Mouse (Mus musculus) lung, postnatal 0 days (tissue): ENCODE measurements around the gene Gpr142. TPM values are rescaled to one million over a fixed set of nuclear protein-coding genes. Genes with fewer than 3 reads are reported as not detected.

Source experiments
- ATAC-seq: fragments of 200-750 bp; cut with Nextera tagmentation; 2 replicates; pipeline ENCODE4 v1.8.0; 2017; ENCODE audit warnings: moderate library complexity
- DNase-seq: peaks from one replicate; pipeline ENCODE4 v3.0.0-alpha.2; 2016; ENCODE audit warnings: low spot score
- H3K27ac ChIP-seq: fragments of 300-500 bp; sonication (generic); 2 replicates; pipeline ENCODE4 v1.5.1; 2014; ENCODE audit warnings: antibody characterized with exemption, mild to moderate bottlenecking, low read length, mixed read lengths
- H3K27me3 ChIP-seq: fragments of 300-500 bp; sonication (generic); replicated peaks from 2 replicates; pipeline ENCODE4 v1.6.1; 2014; ENCODE audit warnings: low read length, mixed read lengths; ENCODE audit not compliant: insufficient read depth
- H3K36me3 ChIP-seq: fragments of 300-500 bp; sonication (generic); 2 replicates; pipeline ENCODE4 v1.6.1; 2014; ENCODE audit warnings: low read length, mixed read lengths; ENCODE audit not compliant: insufficient read depth
- H3K4me1 ChIP-seq: fragments of 300-500 bp; sonication (generic); 2 replicates; pipeline ENCODE4 v1.6.1; 2014; ENCODE audit warnings: antibody characterized with exemption, low read depth, low read length, mixed read lengths; ENCODE audit not compliant: insufficient read depth
- H3K4me2 ChIP-seq: fragments of 300-500 bp; sonication (generic); replicated peaks from 2 replicates; pipeline ENCODE4 v1.6.1; 2014; ENCODE audit warnings: low read depth, mild to moderate bottlenecking, low read length, moderate library complexity, mixed read lengths
- H3K4me3 ChIP-seq: fragments of 300-500 bp; sonication (generic); 2 replicates; pipeline ENCODE4 v1.5.1; 2014; ENCODE audit warnings: low read depth, low read length
- H3K9ac ChIP-seq: fragments of 300-500 bp; sonication (generic); replicated peaks from 2 replicates; pipeline ENCODE4 v1.6.1; 2014; ENCODE audit warnings: low read depth, mild to moderate bottlenecking
- H3K9me3 ChIP-seq: fragments of 300-500 bp; sonication (generic); 2 replicates; pipeline ENCODE4 v1.6.1; 2016; ENCODE audit warnings: low read length, mixed read lengths
- CTCF ChIP-seq: IDR thresholded peaks from 2 replicates; pipeline ENCODE4 v1.5.1; 2016; ENCODE audit warnings: antibody characterized with exemption, mild to moderate bottlenecking
- EP300 ChIP-seq: IDR thresholded peaks from 2 replicates; pipeline ENCODE4 v1.6.1; 2016; ENCODE audit warnings: antibody characterized with exemption, mild to moderate bottlenecking, control low read depth
- WGBS: fragments of 180-500 bp; shearing (Covaris S2); extraction: QIAGEN DNeasy Blood & Tissue Kit; methylation state at CpG from one replicate; pipeline ENCODE4 v1.1.7; 2014; 5-methylcytosine and 5-hydroxymethylcytosine counted together
- polyA plus RNA-seq: library from polyadenylated mRNA; unstranded; fragments of >200 nt; fragmentation: Nextera tagmentation; extraction: Ambion mirVana; gene quantifications from 2 replicates; pipeline ENCODE4 v1.2.1, GENCODE M21; 2015

Gene Gpr142
- polyA plus RNA-seq: not detected in 2 replicates

DNA sequence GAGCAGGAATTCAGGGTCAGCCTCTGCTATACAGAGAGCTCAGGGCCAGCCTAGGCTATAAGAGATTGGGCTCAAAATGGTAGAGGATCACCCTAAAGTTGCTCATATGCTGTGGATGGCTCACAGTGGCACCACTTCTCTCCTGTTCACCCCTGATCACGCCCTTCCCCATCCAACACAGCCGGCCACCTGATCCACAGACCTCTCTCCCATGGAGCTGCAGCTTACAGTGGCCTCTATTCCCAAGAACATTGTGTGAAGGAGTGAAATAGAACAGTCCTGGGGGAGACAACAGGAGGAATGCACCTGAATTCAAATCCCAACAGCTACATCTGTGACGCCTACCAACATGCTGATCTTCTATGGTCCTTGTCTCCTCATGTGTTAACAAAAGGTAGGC lies at the start of gene Gpr142:
Gpr142 (plus strand) TSS at position 301 of the 400 bp plus-strand sequence.
- Histone ChIP-seq H3K27ac (no peak within 1 kb of the TSS), H3K9me3 (no peaks in the 10 kb centered on the region), H3K36me3 (no peaks in the 10 kb centered on the region), H3K4me1 (no peaks in the 10 kb centered on the region), H3K9ac (no peak within 1 kb of the TSS), H3K27me3 (peaks cover 7% of the 10 kb centered on the region; the same call in 1 of the 2 replicates), H3K4me3 (no peak within 1 kb of the TSS), H3K4me2 (no peak within 1 kb of the TSS)
- ATAC-seq (no peak), DNase-seq (no peak)
- WGBS: 88% methylated on average over 3 of the region's 3 CpGs
- no peak for TF ChIP-seq CTCF
- TF ChIP-seq EP300: no peak

DNA sequence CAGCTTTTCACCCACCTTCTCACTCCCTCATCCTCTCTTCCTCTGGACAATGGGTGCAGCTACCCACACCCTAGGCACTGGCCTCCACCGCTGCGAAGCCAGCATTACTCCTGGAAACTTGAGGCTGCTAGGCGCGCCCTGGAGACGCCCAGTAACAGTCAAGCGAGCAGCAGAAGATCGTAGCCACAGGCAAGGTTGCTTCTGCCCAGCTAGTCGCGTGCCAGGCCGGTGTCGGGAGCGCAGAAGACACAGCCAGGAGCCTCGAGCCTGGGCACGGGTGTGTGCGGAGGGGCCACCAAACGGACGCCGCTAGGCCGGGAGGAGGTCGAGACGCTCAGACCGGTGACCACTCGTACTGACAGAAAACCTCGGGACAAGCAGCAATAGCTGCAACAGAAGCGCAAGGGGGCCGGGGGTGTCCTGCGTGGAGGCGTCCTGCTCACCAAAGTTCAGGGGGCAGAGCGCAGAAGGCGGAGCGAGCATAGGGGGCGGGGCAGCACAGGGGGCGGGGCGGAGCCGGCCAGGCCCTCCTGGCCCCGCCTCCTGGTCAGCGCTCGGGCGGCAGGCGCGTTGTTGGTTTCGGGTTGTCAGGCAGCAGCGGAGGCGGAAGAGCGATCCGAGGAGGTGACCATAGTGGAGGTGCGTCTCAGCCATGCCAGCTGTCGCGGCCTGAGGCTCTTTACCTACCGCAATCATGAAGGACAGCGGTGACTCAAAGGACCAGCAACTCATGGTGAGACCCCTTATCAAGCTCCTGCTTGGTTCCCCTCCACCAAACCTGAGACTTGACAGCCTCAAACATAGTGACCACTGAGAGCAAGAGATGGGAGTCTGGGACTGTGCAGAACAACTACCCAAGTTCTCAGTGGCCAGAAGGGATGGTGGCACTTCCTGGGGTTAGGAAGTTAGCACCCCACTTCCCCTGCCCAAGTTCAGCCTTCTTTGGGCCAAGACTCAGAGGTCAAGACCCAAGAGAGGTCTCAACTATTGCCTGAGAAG lies 33.6 kb upstream of the Gpr142 start, which contains the start of gene Kif19a:
Kif19a (plus strand) TSS at position 569 of the 999 bp plus-strand sequence.
- DNase-seq: peak; percentile 85
- 0 out of 2 replicates have a peak, but pooled peaks cover 3% of the 10 kb centered on the region for H3K27me3 ChIP-seq
- peak within 1 kb of the TSS; percentile 42 for H3K4me3 ChIP-seq
- TF ChIP-seq EP300 (no peak), CTCF (no peak)
- peak within 1 kb of the TSS; percentile 85 for H3K4me2 ChIP-seq
- H3K4me1 ChIP-seq: no peaks in the 10 kb centered on the region
- no peak within 1 kb of the TSS for H3K27ac ChIP-seq
- peak; percentile 92 for ATAC-seq
- 0 out of 2 replicates have a peak within 1 kb of the TSS, but pooled peaks have one; percentile 8 for H3K9ac ChIP-seq
- 5% methylated on average over 31 of the region's 51 CpGs for WGBS
- no peaks in the 10 kb centered on the region for H3K36me3 ChIP-seq
- H3K9me3 ChIP-seq: no peaks in the 10 kb centered on the region

DNA sequence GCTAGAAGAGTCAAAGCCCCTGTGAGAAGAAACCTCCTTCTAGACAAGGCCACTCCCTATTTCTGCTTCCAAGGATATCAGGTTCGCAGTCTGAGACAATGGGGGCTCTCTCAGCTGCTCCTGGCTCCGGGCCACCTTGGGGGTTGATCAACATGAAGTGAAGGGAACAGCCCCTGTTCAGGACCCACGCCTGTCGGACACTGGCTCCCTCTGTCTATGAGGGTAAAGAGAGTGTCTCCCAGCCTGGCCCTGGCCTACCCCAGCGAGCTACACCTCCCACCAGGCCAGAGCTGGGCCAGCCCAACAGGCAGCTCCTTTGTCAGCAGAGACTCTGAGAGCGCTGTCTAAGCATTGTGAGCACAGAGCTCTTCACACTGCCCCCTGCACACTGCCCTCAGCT lies 28.8 kb upstream of the Gpr142 start:
- H3K9me3 ChIP-seq: no peaks in the 10 kb centered on the region
- no peak for ATAC-seq
- H3K4me1 ChIP-seq: no peaks in the 10 kb centered on the region
- 36% methylated on average over 6 of the region's 6 CpGs for WGBS
- H3K9ac ChIP-seq: no peak overlapping the region
- no peak overlapping the region for H3K27ac ChIP-seq
- H3K36me3 ChIP-seq: no peaks in the 10 kb centered on the region
- H3K4me2 ChIP-seq: no peak overlapping the region
- H3K27me3 ChIP-seq: 0 out of 2 replicates have a peak, but pooled peaks cover 3% of the 10 kb centered on the region
- no peak for TF ChIP-seq EP300
- no peak for TF ChIP-seq CTCF
- DNase-seq: no peak
- no peak overlapping the region for H3K4me3 ChIP-seq

GRCm38 (mm10) chr11:114771896-114772295 lies 26.8 kb upstream of the Gpr142 start:
- Histone ChIP-seq H3K9ac (no peak overlapping the region), H3K4me2 (no peak overlapping the region), H3K27ac (no peak overlapping the region), H3K9me3 (no peaks in the 10 kb centered on the region), H3K4me1 (no peaks in the 10 kb centered on the region), H3K4me3 (no peak overlapping the region), H3K27me3 (no peaks in the 10 kb centered on the region), H3K36me3 (no peaks in the 10 kb centered on the region)
- WGBS: 63% methylated on average over 2 of the region's 2 CpGs
- no peak for TF ChIP-seq EP300
- DNase-seq (no peak), ATAC-seq (no peak)

GRCm38 (mm10) chr11:114780076-114780475 lies 18.6 kb upstream of the Gpr142 start:
- ATAC-seq: no peak
- WGBS: 22% methylated on average over 9 of the region's 9 CpGs

DNA sequence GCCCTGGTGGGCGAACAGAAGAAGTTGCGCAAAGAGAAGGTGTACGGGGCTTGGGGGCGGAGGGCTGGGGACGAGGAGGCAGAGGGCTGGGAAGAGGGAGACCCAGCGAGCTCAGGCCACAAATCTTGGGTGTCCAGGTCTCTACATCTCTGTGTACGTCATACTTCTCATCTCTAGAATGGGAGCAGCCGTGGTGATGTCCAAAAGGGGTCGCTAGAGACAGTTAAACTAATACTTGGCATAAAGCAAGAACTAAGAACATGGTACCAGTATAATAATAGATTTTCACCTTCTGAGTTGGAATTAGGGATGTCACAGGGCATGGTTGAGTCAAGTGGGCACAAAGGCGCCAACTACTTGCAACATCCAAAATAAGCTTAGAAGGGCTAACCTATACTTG lies 12.8 kb upstream of the Gpr142 start:
- Histone ChIP-seq H3K4me3 (no peak overlapping the region), H3K4me1 (0 out of 2 replicates have a peak, but pooled peaks cover 3% of the 10 kb centered on the region), H3K27ac (no peak overlapping the region), H3K4me2 (no peak overlapping the region), H3K9me3 (no peaks in the 10 kb centered on the region), H3K27me3 (peaks cover 45% of the 10 kb centered on the region), H3K36me3 (no peaks in the 10 kb centered on the region), H3K9ac (no peak overlapping the region)
- TF ChIP-seq EP300 (no peak), CTCF (no peak)
- 51% methylated on average over 10 of the region's 10 CpGs for WGBS
- DNase-seq (no peak), ATAC-seq (no peak)

More at GRCm38 (mm10) chr11:114780076-114780475, 18.6 kb upstream of the Gpr142 start:
- Histone ChIP-seq H3K4me3 (no peak overlapping the region), H3K4me2 (no peak overlapping the region), H3K27me3 (no peaks in the 10 kb centered on the region), H3K27ac (no peak overlapping the region), H3K9me3 (no peaks in the 10 kb centered on the region), H3K4me1 (no peaks in the 10 kb centered on the region), H3K36me3 (no peaks in the 10 kb centered on the region), H3K9ac (no peak overlapping the region)
- DNase-seq: no peak
- TF ChIP-seq CTCF: no peak
